Mouse (Mus musculus) liver, embryonic 16.5 days (tissue): ENCODE results near the gene Atg2a. TPM values are rescaled to one million over a fixed set of nuclear protein-coding genes. Genes with fewer than 3 reads are reported as not detected.

Source experiments
- ATAC-seq: fragments of 200-750 bp; cut with Nextera tagmentation; 2 replicates; pipeline ENCODE4 v1.8.0; 2017; ENCODE audit warnings: low read depth, mild to moderate bottlenecking, moderate number of reproducible peaks, moderate library complexity
- H3K27ac ChIP-seq: fragments of 300-500 bp; sonication (generic); 2 replicates; pipeline ENCODE4 v1.5.1; 2014; ENCODE audit warnings: mild to moderate bottlenecking, low read length
- H3K27me3 ChIP-seq: fragments of 300-500 bp; sonication (generic); 2 replicates; pipeline ENCODE4 v1.6.1; 2014; ENCODE audit warnings: low read depth, low read length, mixed read lengths; ENCODE audit not compliant: control insufficient read depth, insufficient read depth
- H3K36me3 ChIP-seq: fragments of 300-500 bp; sonication (generic); 2 replicates; pipeline ENCODE4 v1.6.1; 2014; ENCODE audit warnings: mild to moderate bottlenecking; ENCODE audit not compliant: control insufficient read depth, insufficient read depth
- H3K4me1 ChIP-seq: fragments of 300-500 bp; sonication (generic); 2 replicates; pipeline ENCODE4 v1.6.1; 2014; ENCODE audit warnings: low read depth, low read length, mixed read lengths; ENCODE audit not compliant: control insufficient read depth
- H3K4me2 ChIP-seq: fragments of 300-500 bp; sonication (generic); 2 replicates; pipeline ENCODE4 v1.6.1; 2014; ENCODE audit warnings: low read depth, low read length, mixed read lengths
- H3K4me3 ChIP-seq: fragments of 300-500 bp; sonication (generic); 2 replicates; pipeline ENCODE4 v1.5.1; 2014; ENCODE audit warnings: low read depth, mild to moderate bottlenecking, low read length
- H3K9ac ChIP-seq: fragments of 300-500 bp; sonication (generic); 2 replicates; pipeline ENCODE4 v1.6.1; 2014; ENCODE audit warnings: low read depth, low read length
- H3K9me3 ChIP-seq: fragments of 300-500 bp; sonication (generic); replicated peaks from 2 replicates; pipeline ENCODE4 v1.6.1; 2016; ENCODE audit warnings: low read length; ENCODE audit not compliant: control insufficient read depth
- WGBS: fragments of 180-500 bp; shearing (Covaris S2); extraction: QIAGEN DNeasy Blood & Tissue Kit; methylation state at CpG from one replicate; pipeline ENCODE4 v1.1.7; 2014; ENCODE audit not compliant: insufficient replicate concordance; 5-methylcytosine and 5-hydroxymethylcytosine counted together
- polyA plus RNA-seq: library from polyadenylated mRNA; unstranded; fragments of >200 nt; fragmentation: Nextera tagmentation; extraction: Ambion mirVana; gene quantifications from 2 replicates; pipeline ENCODE4 v1.2.1, GENCODE M21; 2015

The Atg2a gene
- polyA plus RNA-seq, 1 experiment from 2014 or later = 6.1 TPM

- no peak overlapping the region for H3K9ac ChIP-seq
- no peak for ATAC-seq
- H3K4me2 ChIP-seq = no peak overlapping the region
- H3K4me3 ChIP-seq = no peak overlapping the region
- peaks cover 14% of the 10 kb centered on the region for H3K4me1 ChIP-seq
- 39% methylated on average over 7 of the region's 7 CpGs for WGBS
- H3K27me3 ChIP-seq = no peaks in the 10 kb centered on the region
- H3K27ac ChIP-seq = no peak overlapping the region
- H3K36me3 ChIP-seq = peaks cover 11% of the 10 kb centered on the region
- no peaks in the 10 kb centered on the region for H3K9me3 ChIP-seq
Observed at GRCm38 (mm10) chr19:6262222-6262621, 20.8 kb downstream of the Atg2a start.

GRCm38 (mm10) chr19:6262839-6263433, 21.5 kb downstream of the Atg2a start:
- peaks cover 11% of the 10 kb centered on the region for H3K36me3 ChIP-seq
- H3K27ac ChIP-seq = peak overlapping the region; percentile 43
- H3K4me1 ChIP-seq = peaks cover 14% of the 10 kb centered on the region
- peak; percentile 88 for ATAC-seq
- peak overlapping the region; percentile 44 for H3K4me3 ChIP-seq
- 63% methylated on average over 8 of the region's 8 CpGs for WGBS
- no peaks in the 10 kb centered on the region for H3K9me3 ChIP-seq
- H3K9ac ChIP-seq = peak overlapping the region; percentile 28
- no peaks in the 10 kb centered on the region for H3K27me3 ChIP-seq
- peak overlapping the region; percentile 12; the same call in 1 of the 2 replicates for H3K4me2 ChIP-seq

- Histone ChIP-seq H3K9ac (peak overlapping the region; percentile 0; the same call in 1 of the 2 replicates), H3K4me3 (peak overlapping the region; percentile 44), H3K4me2 (peak overlapping the region; percentile 55), H3K4me1 (peaks cover 23% of the 10 kb centered on the region), H3K27me3 (no peaks in the 10 kb centered on the region), H3K36me3 (peaks cover 11% of the 10 kb centered on the region), H3K27ac (peak overlapping the region; percentile 32; the same call in 1 of the 2 replicates), H3K9me3 (no peaks in the 10 kb centered on the region)
- 42% methylated on average over 9 of the region's 9 CpGs for WGBS
- ATAC-seq = no peak
Observed at GRCm38 (mm10) chr19:6264200-6264599, 22.7 kb downstream of the Atg2a start.

GRCm38 (mm10) chr19:6264945-6265344, 23.5 kb downstream of the Atg2a start:
- Histone ChIP-seq H3K9me3 (no peaks in the 10 kb centered on the region), H3K36me3 (peaks cover 11% of the 10 kb centered on the region), H3K27me3 (no peaks in the 10 kb centered on the region), H3K27ac (no peak overlapping the region), H3K4me1 (peaks cover 27% of the 10 kb centered on the region), H3K4me2 (peak overlapping the region; percentile 55), H3K9ac (no peak overlapping the region), H3K4me3 (peak overlapping the region; percentile 44)
- ATAC-seq = no peak
- 75% methylated on average over 8 of the region's 8 CpGs for WGBS

- WGBS = 53% methylated on average over 6 of the region's 6 CpGs
- Histone ChIP-seq H3K4me3 (no peak overlapping the region), H3K27me3 (no peaks in the 10 kb centered on the region), H3K9ac (no peak overlapping the region), H3K9me3 (no peaks in the 10 kb centered on the region), H3K4me1 (peaks cover 33% of the 10 kb centered on the region), H3K4me2 (no peak overlapping the region; the same call in 1 of the 2 replicates), H3K27ac (no peak overlapping the region), H3K36me3 (peaks cover 10% of the 10 kb centered on the region)
- ATAC-seq = no peak
Observed at GRCm38 (mm10) chr19:6265727-6266182, 24.3 kb downstream of the Atg2a start.

GRCm38 (mm10) chr19:6267306-6268169, 26.1 kb downstream of the Atg2a start:
- Histone ChIP-seq H3K4me2 (no peak overlapping the region), H3K27me3 (no peaks in the 10 kb centered on the region), H3K27ac (no peak overlapping the region), H3K9me3 (no peaks in the 10 kb centered on the region), H3K36me3 (no peaks in the 10 kb centered on the region), H3K4me1 (peaks cover 39% of the 10 kb centered on the region), H3K9ac (no peak overlapping the region), H3K4me3 (no peak overlapping the region)
- WGBS = 54% methylated on average over 11 of the region's 11 CpGs
- ATAC-seq = no peak

GRCm38 (mm10) chr19:6268170-6268528, 26.7 kb downstream of the Atg2a start:
- H3K4me1 ChIP-seq = peaks cover 35% of the 10 kb centered on the region
- no peaks in the 10 kb centered on the region for H3K27me3 ChIP-seq
- peak overlapping the region; percentile 58 for H3K27ac ChIP-seq
- H3K4me3 ChIP-seq = no peak overlapping the region
- no peaks in the 10 kb centered on the region for H3K9me3 ChIP-seq
- H3K9ac ChIP-seq = no peak overlapping the region
- WGBS = 12% methylated on average over 8 of the region's 8 CpGs
- no peak overlapping the region for H3K4me2 ChIP-seq
- H3K36me3 ChIP-seq = no peaks in the 10 kb centered on the region
- ATAC-seq = peak; percentile 55

GRCm38 (mm10) chr19:6268670-6269132, 27.2 kb downstream of the Atg2a start:
- Histone ChIP-seq H3K27ac (peak overlapping the region; percentile 58), H3K4me1 (peaks cover 39% of the 10 kb centered on the region), H3K4me3 (no peak overlapping the region), H3K36me3 (no peaks in the 10 kb centered on the region), H3K9ac (no peak overlapping the region), H3K9me3 (no peaks in the 10 kb centered on the region), H3K4me2 (no peak overlapping the region), H3K27me3 (no peaks in the 10 kb centered on the region)
- ATAC-seq = peak; percentile 42
- 59% methylated on average over 7 of the region's 7 CpGs for WGBS
